Mouse (Mus musculus) neural tube, embryonic 11.5 days (tissue): ENCODE results near the gene Kif26b. TPM values are rescaled to one million over a fixed set of nuclear protein-coding genes. Genes with fewer than 3 reads are reported as not detected.

Experiments
- ATAC-seq: fragments of 200-750 bp; cut with Nextera tagmentation; 2 replicates; pipeline ENCODE4 v1.8.0; 2017; ENCODE audit warnings: moderate number of reproducible peaks, mild to moderate bottlenecking, moderate TSS enrichment, moderate library complexity; ENCODE audit not compliant: insufficient read depth, low FRiP score, low TSS enrichment
- DNase-seq: peaks from one replicate; pipeline ENCODE4 v3.0.0-alpha.2; 2015; ENCODE audit warnings: low spot score
- H3K27ac ChIP-seq: fragments of 300-500 bp; sonication (generic); 2 replicates; pipeline ENCODE4 v1.5.1; 2014; ENCODE audit warnings: low read depth, mild to moderate bottlenecking, low read length
- H3K27me3 ChIP-seq: fragments of 300-500 bp; sonication (generic); 2 replicates; pipeline ENCODE4 v1.6.1; 2014; ENCODE audit warnings: mild to moderate bottlenecking, low read length, mixed read lengths; ENCODE audit not compliant: control insufficient read depth, insufficient read depth
- H3K36me3 ChIP-seq: fragments of 300-500 bp; sonication (generic); 2 replicates; pipeline ENCODE4 v1.6.1; 2014; ENCODE audit warnings: mild to moderate bottlenecking, low read length, moderate library complexity, mixed read lengths; ENCODE audit not compliant: control insufficient read depth, insufficient read depth
- H3K4me1 ChIP-seq: fragments of 300-500 bp; sonication (generic); 2 replicates; pipeline ENCODE4 v1.6.1; 2014; ENCODE audit warnings: low read length, mixed read lengths; ENCODE audit not compliant: control insufficient read depth, insufficient read depth
- H3K4me2 ChIP-seq: fragments of 300-500 bp; sonication (generic); 2 replicates; pipeline ENCODE4 v1.6.1; 2014; ENCODE audit warnings: low read depth, mild to moderate bottlenecking, moderate library complexity
- H3K4me3 ChIP-seq: fragments of 300-500 bp; sonication (generic); 2 replicates; pipeline ENCODE4 v1.5.1; 2014; ENCODE audit warnings: low read depth, low read length
- H3K9ac ChIP-seq: fragments of 300-500 bp; sonication (generic); 2 replicates; pipeline ENCODE4 v1.6.1; 2014; ENCODE audit warnings: mild to moderate bottlenecking, low read length
- H3K9me3 ChIP-seq: fragments of 300-500 bp; sonication (generic); 2 replicates; pipeline ENCODE4 v1.6.1; 2016; ENCODE audit warnings: low read length; ENCODE audit not compliant: control insufficient read depth
- WGBS: fragments of 180-500 bp; shearing (Covaris S2); extraction: QIAGEN DNeasy Blood & Tissue Kit; methylation state at CpG from one replicate; pipeline ENCODE4 v1.1.7; 2014; 5-methylcytosine and 5-hydroxymethylcytosine counted together
- polyA plus RNA-seq: library from polyadenylated mRNA; unstranded; fragments of >200 nt; fragmentation: Nextera tagmentation; extraction: Ambion mirVana; gene quantifications from 2 replicates; pipeline ENCODE4 v1.2.1, GENCODE M21; 2014

The Kif26b gene
- polyA plus RNA-seq, 1 experiment from 2014 or later: 6.5 TPM

GRCm38 (mm10) chr1:178550477-178551047 lies 21.6 kb downstream of the Kif26b start:
- Histone ChIP-seq H3K4me3 (no peak overlapping the region), H3K4me1 (no peaks in the 10 kb centered on the region), H3K36me3 (no peaks in the 10 kb centered on the region), H3K9me3 (no peaks in the 10 kb centered on the region), H3K27ac (no peak overlapping the region), H3K9ac (no peak overlapping the region), H3K4me2 (no peak overlapping the region), H3K27me3 (no peaks in the 10 kb centered on the region)
- 84% methylated on average over 5 of the region's 5 CpGs for WGBS
- ATAC-seq: no peak
- no peak for DNase-seq

- Histone ChIP-seq H3K36me3 (no peaks in the 10 kb centered on the region), H3K9me3 (no peaks in the 10 kb centered on the region), H3K4me1 (no peaks in the 10 kb centered on the region), H3K27me3 (no peaks in the 10 kb centered on the region), H3K4me2 (no peak overlapping the region), H3K9ac (no peak overlapping the region), H3K27ac (no peak overlapping the region), H3K4me3 (no peak overlapping the region)
- DNase-seq (no peak), ATAC-seq (no peak)
- WGBS: 78% methylated on average over 6 of the region's 6 CpGs
These were observed 23.5 kb downstream of the Kif26b start for GRCm38 (mm10) chr1:178552278-178552897.

GRCm38 (mm10) chr1:178552898-178553284 lies 24.0 kb downstream of the Kif26b start:
- DNase-seq (no peak), ATAC-seq (no peak)
- Histone ChIP-seq H3K4me1 (no peaks in the 10 kb centered on the region), H3K4me3 (no peak overlapping the region), H3K4me2 (no peak overlapping the region), H3K27ac (no peak overlapping the region), H3K36me3 (no peaks in the 10 kb centered on the region), H3K9me3 (no peaks in the 10 kb centered on the region), H3K27me3 (no peaks in the 10 kb centered on the region), H3K9ac (no peak overlapping the region)
- WGBS: 60% methylated on average over 10 of the region's 10 CpGs

- H3K27me3 ChIP-seq: no peaks in the 10 kb centered on the region
- no peak overlapping the region for H3K4me3 ChIP-seq
- ATAC-seq (no peak), DNase-seq (no peak)
- H3K9me3 ChIP-seq: no peaks in the 10 kb centered on the region
- H3K27ac ChIP-seq: no peak overlapping the region
- H3K4me2 ChIP-seq: no peak overlapping the region
- WGBS: 94% methylated on average over 8 of the region's 8 CpGs
- no peaks in the 10 kb centered on the region for H3K4me1 ChIP-seq
- H3K9ac ChIP-seq: no peak overlapping the region
- no peaks in the 10 kb centered on the region for H3K36me3 ChIP-seq
These were observed 27.3 kb downstream of the Kif26b start for GRCm38 (mm10) chr1:178556226-178556625.

GRCm38 (mm10) chr1:178560043-178560442 lies 31.1 kb downstream of the Kif26b start:
- no peaks in the 10 kb centered on the region for H3K9me3 ChIP-seq
- no peak overlapping the region for H3K27ac ChIP-seq
- H3K9ac ChIP-seq: no peak overlapping the region
- H3K4me3 ChIP-seq: no peak overlapping the region
- DNase-seq (no peak), ATAC-seq (no peak)
- H3K27me3 ChIP-seq: no peaks in the 10 kb centered on the region
- H3K4me1 ChIP-seq: no peaks in the 10 kb centered on the region
- H3K4me2 ChIP-seq: no peak overlapping the region
- WGBS: 100% methylated on average over 1 of the region's 1 CpGs
- H3K36me3 ChIP-seq: no peaks in the 10 kb centered on the region

GRCm38 (mm10) chr1:178563834-178564233 lies 34.9 kb downstream of the Kif26b start:
- Histone ChIP-seq H3K4me2 (no peak overlapping the region), H3K9ac (no peak overlapping the region), H3K9me3 (no peaks in the 10 kb centered on the region), H3K36me3 (no peaks in the 10 kb centered on the region), H3K4me3 (no peak overlapping the region), H3K4me1 (peaks cover 6% of the 10 kb centered on the region; the same call in 1 of the 2 replicates), H3K27ac (no peak overlapping the region), H3K27me3 (no peaks in the 10 kb centered on the region)
- WGBS: 66% methylated on average over 2 of the region's 2 CpGs
- DNase-seq: no peak
- no peak for ATAC-seq

GRCm38 (mm10) chr1:178564800-178565199 lies 35.9 kb downstream of the Kif26b start:
- H3K4me2 ChIP-seq: no peak overlapping the region
- peaks cover 6% of the 10 kb centered on the region; the same call in 1 of the 2 replicates for H3K4me1 ChIP-seq
- H3K9me3 ChIP-seq: no peaks in the 10 kb centered on the region
- no peak overlapping the region for H3K4me3 ChIP-seq
- no peak overlapping the region for H3K27ac ChIP-seq
- H3K9ac ChIP-seq: no peak overlapping the region
- no peaks in the 10 kb centered on the region for H3K27me3 ChIP-seq
- no peak for ATAC-seq
- DNase-seq: no peak
- no peaks in the 10 kb centered on the region for H3K36me3 ChIP-seq
- 68% methylated on average over 4 of the region's 4 CpGs for WGBS

- H3K27ac ChIP-seq: no peak overlapping the region
- ATAC-seq (no peak), DNase-seq (no peak)
- no peaks in the 10 kb centered on the region for H3K27me3 ChIP-seq
- peaks cover 7% of the 10 kb centered on the region; the same call in 1 of the 2 replicates for H3K4me1 ChIP-seq
- no peaks in the 10 kb centered on the region for H3K36me3 ChIP-seq
- no peak overlapping the region for H3K4me3 ChIP-seq
- no peak overlapping the region for H3K4me2 ChIP-seq
- WGBS: 28% methylated on average over 7 of the region's 7 CpGs
- H3K9me3 ChIP-seq: no peaks in the 10 kb centered on the region
- no peak overlapping the region for H3K9ac ChIP-seq
These were observed 39.9 kb downstream of the Kif26b start for GRCm38 (mm10) chr1:178568551-178569545.
